Mouse (Mus musculus) forebrain, embryonic 11.5 days (tissue): ENCODE data around the gene Olfr1377. TPM values are rescaled to one million over a fixed set of nuclear protein-coding genes. Genes with fewer than 3 reads are reported as not detected.
A peak's percentile ranks its signal among the peaks of the same experiment; 100 is the strongest.

ENCODE experiments used
- ATAC-seq: fragments of 200-750 bp; cut with Nextera tagmentation; replicated peaks from 2 replicates; pipeline ENCODE4 v1.8.0; 2017; ENCODE audit warnings: moderate TSS enrichment; ENCODE audit not compliant: low FRiP score
- DNase-seq: peaks from one replicate; pipeline ENCODE4 v3.0.0-alpha.2; 2017; ENCODE audit warnings: low spot score
- H3K27ac ChIP-seq: fragments of 300-500 bp; sonication (generic); 2 replicates; pipeline ENCODE4 v1.5.1; 2014; ENCODE audit warnings: low read depth, low read length
- H3K27me3 ChIP-seq: fragments of 300-500 bp; sonication (generic); 2 replicates; pipeline ENCODE4 v1.6.1; 2014; ENCODE audit warnings: mild to moderate bottlenecking, low read length, mixed read lengths; ENCODE audit not compliant: control insufficient read depth, insufficient read depth
- H3K36me3 ChIP-seq: fragments of 300-500 bp; sonication (generic); 2 replicates; pipeline ENCODE4 v1.6.1; 2014; ENCODE audit warnings: mild to moderate bottlenecking, low read length, moderate library complexity, mixed read lengths; ENCODE audit not compliant: control insufficient read depth, insufficient read depth
- H3K4me1 ChIP-seq: fragments of 300-500 bp; sonication (generic); replicated peaks from 2 replicates; pipeline ENCODE4 v1.6.1; 2014; ENCODE audit warnings: low read length, mixed read lengths; ENCODE audit not compliant: control insufficient read depth, insufficient read depth
- H3K4me2 ChIP-seq: fragments of 300-500 bp; sonication (generic); 2 replicates; pipeline ENCODE4 v1.6.1; 2014; ENCODE audit warnings: low read depth, mild to moderate bottlenecking, low read length, moderate library complexity, mixed read lengths; ENCODE audit not compliant: severe bottlenecking
- H3K4me3 ChIP-seq: fragments of 300-500 bp; sonication (generic); 2 replicates; pipeline ENCODE4 v1.5.1; 2014; ENCODE audit warnings: low read depth, low read length
- H3K9ac ChIP-seq: fragments of 300-500 bp; sonication (generic); 2 replicates; pipeline ENCODE4 v1.6.1; 2014; ENCODE audit warnings: low read length
- H3K9me3 ChIP-seq: fragments of 300-500 bp; sonication (generic); 2 replicates; pipeline ENCODE4 v1.6.1; 2016; ENCODE audit warnings: low read length, mixed read lengths; ENCODE audit not compliant: control insufficient read depth
- WGBS: fragments of 180-500 bp; shearing (Covaris S2); extraction: QIAGEN DNeasy Blood & Tissue Kit; methylation state at CpG from one replicate; pipeline ENCODE4 v1.1.7; 2014; 5-methylcytosine and 5-hydroxymethylcytosine counted together
- polyA plus RNA-seq: library from polyadenylated mRNA; unstranded; fragments of >200 nt; fragmentation: Nextera tagmentation; extraction: Ambion mirVana; gene quantifications from 2 replicates; pipeline ENCODE4 v1.2.1, GENCODE M21; 2014

Olfr1377 gene
- polyA plus RNA-seq, result not detected in 2 replicates

- WGBS, result 65% methylated on average over 5 of the region's 5 CpGs
- ATAC-seq, result no peak
- H3K27me3 ChIP-seq, result no peaks in the 10 kb centered on the region
- DNase-seq, result no peak
- no peak within 1 kb of the TSS for H3K4me3 ChIP-seq
- no peak within 1 kb of the TSS for H3K9ac ChIP-seq
- H3K4me2 ChIP-seq, result no peak within 1 kb of the TSS
- no peaks in the 10 kb centered on the region for H3K4me1 ChIP-seq
- H3K27ac ChIP-seq, result no peak within 1 kb of the TSS
- H3K9me3 ChIP-seq, result no peaks in the 10 kb centered on the region
- H3K36me3 ChIP-seq, result no peaks in the 10 kb centered on the region
Observed at GRCm38 (mm10) chr11:50981667-50982066, at the start of gene Olfr1377. TSS of gene Olfr1377 (plus strand) at chr11:50981967.

GRCm38 (mm10) chr11:50932040-50932439 is 49.7 kb upstream of the Olfr1377 start:
- 78% methylated on average over 1 of the region's 1 CpGs for WGBS
- Histone ChIP-seq H3K4me2 (peak overlapping the region; percentile 93; the same call in 1 of the 2 replicates), H3K27ac (no peak overlapping the region; the same call in 1 of the 2 replicates), H3K9me3 (no peaks in the 10 kb centered on the region), H3K27me3 (peaks cover 5% of the 10 kb centered on the region; the same call in 1 of the 2 replicates), H3K4me3 (peak overlapping the region; percentile 57; the same call in 1 of the 2 replicates), H3K36me3 (no peaks in the 10 kb centered on the region), H3K9ac (no peak overlapping the region), H3K4me1 (peaks cover 5% of the 10 kb centered on the region)
- ATAC-seq, result peak; percentile 47
- DNase-seq, result no peak

GRCm38 (mm10) chr11:50938435-50938834 is 43.3 kb upstream of the Olfr1377 start:
- Histone ChIP-seq H3K4me3 (no peak overlapping the region), H3K36me3 (no peaks in the 10 kb centered on the region), H3K4me2 (no peak overlapping the region), H3K9me3 (no peaks in the 10 kb centered on the region), H3K27ac (no peak overlapping the region), H3K4me1 (no peaks in the 10 kb centered on the region), H3K9ac (no peak overlapping the region), H3K27me3 (no peaks in the 10 kb centered on the region)
- WGBS, result 88% methylated on average over 8 of the region's 8 CpGs
- ATAC-seq (no peak), DNase-seq (no peak)

GRCm38 (mm10) chr11:50939621-50940366 is 42.0 kb upstream of the Olfr1377 start:
- Histone ChIP-seq H3K36me3 (no peaks in the 10 kb centered on the region), H3K9me3 (no peaks in the 10 kb centered on the region), H3K27me3 (no peaks in the 10 kb centered on the region), H3K4me3 (no peak overlapping the region), H3K4me2 (no peak overlapping the region), H3K4me1 (no peaks in the 10 kb centered on the region), H3K27ac (no peak overlapping the region), H3K9ac (no peak overlapping the region)
- peak; percentile 66 for DNase-seq
- ATAC-seq, result no peak
- WGBS, result 38% methylated on average over 14 of the region's 14 CpGs

- no peak for DNase-seq
- H3K9me3 ChIP-seq, result no peaks in the 10 kb centered on the region
- H3K36me3 ChIP-seq, result no peaks in the 10 kb centered on the region
- no peaks in the 10 kb centered on the region for H3K4me1 ChIP-seq
- no peak overlapping the region for H3K27ac ChIP-seq
- ATAC-seq, result no peak
- H3K4me3 ChIP-seq, result no peak overlapping the region
- WGBS, result 81% methylated on average over 12 of the region's 12 CpGs
- H3K4me2 ChIP-seq, result no peak overlapping the region
- no peak overlapping the region for H3K9ac ChIP-seq
- no peaks in the 10 kb centered on the region for H3K27me3 ChIP-seq
Observed at GRCm38 (mm10) chr11:50942386-50942785, 39.4 kb upstream of the Olfr1377 start.

- ATAC-seq (no peak), DNase-seq (no peak)
- no peaks in the 10 kb centered on the region for H3K4me1 ChIP-seq
- H3K9me3 ChIP-seq, result no peaks in the 10 kb centered on the region
- 81% methylated on average over 14 of the region's 14 CpGs for WGBS
- no peak within 1 kb of the TSS for H3K27ac ChIP-seq
- no peak within 1 kb of the TSS for H3K4me2 ChIP-seq
- no peak within 1 kb of the TSS for H3K9ac ChIP-seq
- H3K4me3 ChIP-seq, result no peak within 1 kb of the TSS
- H3K27me3 ChIP-seq, result no peaks in the 10 kb centered on the region
- no peaks in the 10 kb centered on the region for H3K36me3 ChIP-seq
Observed at GRCm38 (mm10) chr11:50943506-50943905, 38.3 kb upstream of the Olfr1377 start, which contains the start of gene 4933414I15Rik. TSS of gene 4933414I15Rik (minus strand) at chr11:50943765.

- no peak overlapping the region for H3K9ac ChIP-seq
- H3K36me3 ChIP-seq, result no peaks in the 10 kb centered on the region
- DNase-seq (no peak), ATAC-seq (no peak)
- WGBS, result 84% methylated on average over 14 of the region's 14 CpGs
- H3K9me3 ChIP-seq, result no peaks in the 10 kb centered on the region
- H3K4me2 ChIP-seq, result no peak overlapping the region
- no peaks in the 10 kb centered on the region for H3K4me1 ChIP-seq
- no peak overlapping the region for H3K27ac ChIP-seq
- H3K27me3 ChIP-seq, result no peaks in the 10 kb centered on the region
- no peak overlapping the region for H3K4me3 ChIP-seq
Observed at GRCm38 (mm10) chr11:50952290-50952689, 29.5 kb upstream of the Olfr1377 start.

- Histone ChIP-seq H3K4me3 (no peak within 1 kb of the TSS), H3K36me3 (no peaks in the 10 kb centered on the region), H3K27me3 (no peaks in the 10 kb centered on the region), H3K4me2 (no peak within 1 kb of the TSS), H3K9ac (no peak within 1 kb of the TSS), H3K27ac (no peak within 1 kb of the TSS), H3K4me1 (no peaks in the 10 kb centered on the region), H3K9me3 (no peaks in the 10 kb centered on the region)
- DNase-seq, result no peak
- 76% methylated on average over 6 of the region's 6 CpGs for WGBS
- no peak for ATAC-seq
Observed at GRCm38 (mm10) chr11:50953665-50954064, 28.1 kb upstream of the Olfr1377 start, which contains the start of gene Prop1. TSS of gene Prop1 (minus strand) at chr11:50953765.

- 84% methylated on average over 2 of the region's 2 CpGs for WGBS
Observed at GRCm38 (mm10) chr11:50964886-50965285, 16.9 kb upstream of the Olfr1377 start.

More at GRCm38 (mm10) chr11:50964886-50965285, 16.9 kb upstream of the Olfr1377 start:
- Histone ChIP-seq H3K9me3 (no peaks in the 10 kb centered on the region), H3K9ac (no peak overlapping the region), H3K4me3 (no peak overlapping the region), H3K36me3 (no peaks in the 10 kb centered on the region), H3K4me1 (no peaks in the 10 kb centered on the region), H3K4me2 (no peak overlapping the region), H3K27me3 (no peaks in the 10 kb centered on the region), H3K27ac (no peak overlapping the region)
- ATAC-seq (no peak), DNase-seq (no peak)
